Mouse (Mus musculus) splenic B cell, adult 2 months (primary cell): ENCODE measurements around the gene Klhl21.
"Not testable (repeated sequence)": the region's sequence is repeated elsewhere in the genome, so short reads cannot be mapped to it uniquely, and the experiment has no call there.

ENCODE experiments used
- DNase-seq: peaks from one replicate; pipeline ENCODE4 v3.0.0-alpha.2; 2011; ENCODE audit warnings: low read depth, low spot score
- H3K27me3 ChIP-seq: 2 replicates; pipeline ENCODE4 v1.6.1; 2012; ENCODE audit warnings: mild to moderate bottlenecking, low read length, moderate library complexity, mixed read lengths; ENCODE audit not compliant: control insufficient read depth, poor library complexity, insufficient read depth, severe bottlenecking
- H3K36me3 ChIP-seq: 2 replicates; pipeline ENCODE4 v1.6.1; 2012; ENCODE audit warnings: mild to moderate bottlenecking, low read length, moderate library complexity, mixed read lengths; ENCODE audit not compliant: control insufficient read depth, poor library complexity, insufficient read depth, severe bottlenecking

Gene Klhl21

DNA sequence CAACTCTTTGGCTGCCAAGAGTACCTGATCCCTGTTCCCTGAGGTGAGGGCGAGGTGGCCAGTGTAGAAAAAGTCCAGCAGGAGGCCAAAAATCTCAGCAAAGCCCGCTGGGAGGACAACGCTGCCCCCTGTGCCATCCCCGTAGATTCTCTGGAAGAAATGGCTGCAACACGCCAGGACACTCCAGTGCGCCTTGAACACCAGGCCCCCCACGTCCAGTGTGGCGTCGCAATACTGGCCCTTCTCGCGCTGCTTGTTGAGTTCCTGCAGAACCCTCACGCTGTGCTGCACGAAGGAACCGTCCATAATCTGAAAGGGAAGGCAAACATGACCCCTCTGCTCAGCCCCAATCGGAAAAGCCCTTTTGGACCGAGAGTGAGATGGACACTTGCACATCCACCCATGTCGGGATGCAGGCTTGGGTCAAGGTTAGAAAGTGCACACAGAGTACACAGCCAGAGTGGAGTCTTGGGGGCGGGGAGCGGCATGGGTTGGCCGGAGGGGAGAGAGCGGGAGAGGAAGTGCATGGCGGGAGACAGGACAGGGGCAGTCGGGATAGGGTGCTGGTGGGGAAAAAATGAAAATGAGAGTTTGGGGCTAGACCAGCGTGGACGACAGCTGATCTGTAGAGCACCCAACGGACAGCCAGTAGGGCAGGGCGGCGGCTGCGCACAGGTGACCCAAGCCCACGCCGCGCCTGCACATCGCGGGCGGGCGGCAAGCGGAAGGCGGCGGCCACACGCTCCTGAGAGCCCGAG lies 18.3 kb downstream of the Klhl21 start:
- Histone ChIP-seq H3K27me3 (no peaks in the 10 kb centered on the region), H3K36me3 (no peaks in the 10 kb centered on the region; the same call in 1 of the 2 replicates)
- DNase-seq, result no peak

- Histone ChIP-seq H3K27me3 (no peaks in the 10 kb centered on the region), H3K36me3 (no peaks in the 10 kb centered on the region; the same call in 1 of the 2 replicates)
- DNase-seq, result peak; percentile 95
These were observed 18.9 kb downstream of the Klhl21 start, which contains the start of gene Zbtb48 for GRCm38 (mm10) chr4:152027524-152027923. TSS of gene Zbtb48 (minus strand) at chr4:152027671.

- H3K36me3 ChIP-seq, result no peaks in the 10 kb centered on the region
- H3K27me3 ChIP-seq, result no peaks in the 10 kb centered on the region
- no peak for DNase-seq
These were observed 19.9 kb downstream of the Klhl21 start for GRCm38 (mm10) chr4:152028456-152028855.

DNA sequence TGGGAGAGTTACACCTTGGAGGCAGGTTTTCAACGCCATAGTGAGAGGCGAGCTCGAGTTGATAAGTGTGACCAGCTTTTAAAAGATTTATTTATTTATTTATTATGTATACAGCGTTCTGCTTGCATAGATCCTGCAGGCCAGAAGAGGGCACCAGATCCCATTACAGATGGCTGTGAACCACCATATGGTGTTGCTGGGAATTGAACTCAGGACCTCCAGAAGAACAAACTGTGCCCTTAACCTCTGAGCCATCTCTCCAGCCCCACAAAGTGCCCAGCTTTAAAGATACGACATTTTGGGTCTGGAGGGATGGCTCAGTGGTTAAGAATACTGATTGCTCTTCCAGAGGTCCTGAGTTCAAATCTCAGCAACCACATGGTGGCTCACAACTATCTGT lies 20.5 kb downstream of the Klhl21 start:
- Histone ChIP-seq H3K27me3 (no peaks in the 10 kb centered on the region), H3K36me3 (no peaks in the 10 kb centered on the region)
- DNase-seq, result peak; percentile 54

- DNase-seq, result no peak
These were observed 21.4 kb downstream of the Klhl21 start for GRCm38 (mm10) chr4:152029997-152030396.

DNA sequence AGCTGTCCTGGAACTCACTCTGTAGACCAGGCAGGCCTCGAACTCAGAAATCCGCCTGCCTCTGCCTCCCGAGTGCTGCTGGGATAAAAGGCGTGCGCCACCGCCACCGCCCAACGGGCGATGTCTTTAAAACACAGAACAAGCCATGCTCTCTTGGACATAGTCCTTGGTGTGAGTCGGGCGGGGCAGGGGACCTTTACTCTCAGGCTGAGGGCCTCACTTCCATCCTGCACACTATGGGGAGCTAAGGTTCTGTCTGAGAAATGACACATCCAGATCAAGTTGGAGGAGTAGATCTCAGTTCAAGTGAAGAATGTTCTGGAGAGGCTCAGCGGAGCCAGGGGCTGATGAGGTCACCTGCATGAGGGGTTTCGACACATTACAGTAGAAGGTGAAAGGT lies 24.3 kb downstream of the Klhl21 start:
- Histone ChIP-seq H3K27me3 (no peaks in the 10 kb centered on the region), H3K36me3 (no peaks in the 10 kb centered on the region)
- DNase-seq, result no peak

More at GRCm38 (mm10) chr4:152029997-152030396, 21.4 kb downstream of the Klhl21 start:
- no peaks in the 10 kb centered on the region for H3K27me3 ChIP-seq
- H3K36me3 ChIP-seq, result no peaks in the 10 kb centered on the region

GRCm38 (mm10) chr4:152036464-152036863 lies 27.9 kb downstream of the Klhl21 start:
- not testable (repeated sequence) for H3K27me3 ChIP-seq, H3K36me3 ChIP-seq
- DNase-seq, result peak; percentile 27

GRCm38 (mm10) chr4:152038225-152038984 lies 29.8 kb downstream of the Klhl21 start, which contains the start of gene Tas1r1:
TSS of gene Tas1r1 (minus strand) at chr4:152038568.
- Histone ChIP-seq H3K27me3 (no peaks in the 10 kb centered on the region), H3K36me3 (no peaks in the 10 kb centered on the region)
- DNase-seq, result no peak

DNA sequence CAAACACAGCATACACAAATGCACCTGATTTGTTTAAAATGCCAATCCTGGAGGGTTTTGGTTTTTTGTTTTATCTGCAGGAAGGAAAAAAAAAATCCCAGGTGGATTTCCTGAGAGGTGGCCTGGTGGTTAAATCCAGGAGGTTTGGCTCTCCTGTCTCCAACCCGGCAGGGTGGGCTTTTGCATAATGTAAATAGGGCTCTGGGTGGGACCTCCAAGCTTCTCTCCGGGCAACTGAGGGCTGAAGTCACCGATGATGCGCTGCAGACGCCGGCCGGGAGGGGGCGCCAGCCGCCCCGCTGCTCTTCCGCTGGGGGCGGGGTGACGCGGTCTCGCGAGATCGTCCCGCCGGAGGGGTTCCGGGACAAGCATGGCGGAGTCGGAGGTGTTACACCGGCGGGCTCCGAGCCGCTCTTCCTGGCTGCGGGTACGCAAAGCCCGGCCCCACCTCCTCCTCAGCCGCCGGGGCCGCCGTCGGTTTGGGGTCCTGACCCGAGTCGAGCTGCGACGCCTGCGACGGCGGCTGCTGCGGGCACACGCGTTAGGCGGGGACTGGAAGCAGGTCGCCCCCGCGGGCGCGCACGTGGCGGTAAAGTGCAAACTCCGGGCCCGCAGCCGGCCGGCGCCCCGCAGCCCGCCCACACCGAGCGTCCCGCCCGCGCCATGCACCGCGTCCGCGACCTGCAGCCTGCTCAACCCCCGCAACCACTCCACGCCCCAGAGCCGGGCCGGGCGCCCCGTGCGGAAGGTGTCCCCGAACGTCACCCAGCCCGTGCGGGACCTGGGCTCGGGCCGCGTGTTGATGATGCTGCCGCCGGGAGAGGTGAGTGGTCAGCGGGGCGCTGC lies 30.6 kb downstream of the Klhl21 start, which contains the start of gene Nol9:
TSS of gene Nol9 (plus strand) at position 337 of the 846 bp plus-strand sequence.
- H3K36me3 ChIP-seq, result no peaks in the 10 kb centered on the region
- peak; percentile 96 for DNase-seq
- no peaks in the 10 kb centered on the region for H3K27me3 ChIP-seq

- Histone ChIP-seq H3K36me3 (no peaks in the 10 kb centered on the region), H3K27me3 (no peaks in the 10 kb centered on the region)
- DNase-seq, result no peak
These were observed 31.3 kb downstream of the Klhl21 start for GRCm38 (mm10) chr4:152039831-152040310.

- DNase-seq, result peak; percentile 67
- Histone ChIP-seq H3K27me3 (no peaks in the 10 kb centered on the region), H3K36me3 (peaks cover 3% of the 10 kb centered on the region)
These were observed 33.5 kb downstream of the Klhl21 start for GRCm38 (mm10) chr4:152041924-152042641.

DNA sequence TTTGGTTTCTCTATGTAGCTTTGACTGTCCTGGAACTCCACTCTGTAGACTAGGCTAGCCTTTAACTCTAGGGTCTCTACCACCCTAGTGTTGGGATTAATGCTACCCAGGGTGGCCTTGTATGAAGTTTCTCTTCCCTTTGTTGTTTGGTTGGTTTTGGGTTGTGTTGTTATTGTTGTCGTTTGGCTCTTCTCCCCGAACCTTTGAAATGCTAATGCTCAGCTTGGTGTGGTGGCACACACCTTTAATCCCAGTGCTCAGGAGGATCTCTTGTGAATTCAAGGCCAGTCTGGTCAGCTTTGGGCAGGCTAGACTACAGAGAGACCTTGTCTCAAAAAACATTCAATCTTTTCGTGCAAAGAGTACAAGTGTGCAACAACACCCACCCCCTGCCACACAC lies 34.6 kb downstream of the Klhl21 start:
- no peak for DNase-seq
- H3K36me3 ChIP-seq, result peaks cover 3% of the 10 kb centered on the region
- H3K27me3 ChIP-seq, result no peaks in the 10 kb centered on the region

GRCm38 (mm10) chr4:152044609-152045008 lies 36.0 kb downstream of the Klhl21 start:
- H3K36me3 ChIP-seq, result peaks cover 5% of the 10 kb centered on the region
- no peaks in the 10 kb centered on the region for H3K27me3 ChIP-seq
- DNase-seq, result no peak
